Mouse (Mus musculus): Measurements from ENCODE around the gene 6430571L13Rik. TPM values are rescaled to one million over a fixed set of nuclear protein-coding genes. Genes with fewer than 3 reads are reported as not detected.

The 6430571L13Rik gene
- 10 to 100 TPM; 34.1 to 44.0 TPM for total RNA-seq (2021)
- long read RNA-seq, experiment 1, transcript 6430571L13Rik-201 (6 exons, 2,599 nt) = major isoform, 14 of 78 reads
- long read RNA-seq, experiment 1, partial matches to known transcripts = 2 of 78 reads
- long read RNA-seq, experiment 1, other reads (novel, unspliced or antisense) = 62 of 78 reads
- long read RNA-seq, experiment 2, transcript 6430571L13Rik-201 (6 exons, 2,599 nt) = major isoform, 22 of 51 reads
- long read RNA-seq, experiment 2, partial matches to known transcripts = 2 of 51 reads
- long read RNA-seq, experiment 2, other reads (novel, unspliced or antisense) = 27 of 51 reads

GRCm38 (mm10) chr9:107340267-107340859 is at the start of gene 6430571L13Rik:
6430571L13Rik (plus strand) TSS chr9:107340602.
- peak; percentile 95 for DNase-seq

GRCm38 (mm10) chr9:107290897-107291296 is 49.5 kb upstream of the 6430571L13Rik start:
- peak; percentile 65 for DNase-seq

GRCm38 (mm10) chr9:107294249-107294648 is 46.2 kb upstream of the 6430571L13Rik start:
- peak; percentile 61 for DNase-seq

- no peak for DNase-seq
Measured at GRCm38 (mm10) chr9:107295616-107296015, 44.8 kb upstream of the 6430571L13Rik start.

GRCm38 (mm10) chr9:107296016-107296040 is 44.6 kb upstream of the 6430571L13Rik start, which contains the start of gene Cish:
Cish (plus strand) TSS chr9:107296026.
- no peak for DNase-seq

- DNase-seq = no peak
Measured at GRCm38 (mm10) chr9:107296041-107296440, 44.4 kb upstream of the 6430571L13Rik start.

GRCm38 (mm10) chr9:107296501-107296965 is 43.9 kb upstream of the 6430571L13Rik start:
- peak; percentile 91 for DNase-seq

- DNase-seq = no peak
Measured at GRCm38 (mm10) chr9:107297059-107297458, 43.3 kb upstream of the 6430571L13Rik start.

GRCm38 (mm10) chr9:107297658-107298057 is 42.7 kb upstream of the 6430571L13Rik start:
- no peak for DNase-seq

GRCm38 (mm10) chr9:107298059-107298780 is 42.2 kb upstream of the 6430571L13Rik start:
- DNase-seq = no peak

GRCm38 (mm10) chr9:107298876-107299275 is 41.5 kb upstream of the 6430571L13Rik start:
- DNase-seq = no peak

GRCm38 (mm10) chr9:107299783-107300182 is 40.6 kb upstream of the 6430571L13Rik start:
- DNase-seq = no peak

- no peak for DNase-seq
Measured at GRCm38 (mm10) chr9:107300224-107300973, 40.0 kb upstream of the 6430571L13Rik start.

- no peak for DNase-seq
Measured at GRCm38 (mm10) chr9:107301554-107302331, 38.7 kb upstream of the 6430571L13Rik start.

- DNase-seq = no peak
Measured at GRCm38 (mm10) chr9:107302592-107302991, 37.8 kb upstream of the 6430571L13Rik start.

- DNase-seq = no peak
Measured at GRCm38 (mm10) chr9:107303121-107303820, 37.1 kb upstream of the 6430571L13Rik start.

GRCm38 (mm10) chr9:107303900-107304299 is 36.5 kb upstream of the 6430571L13Rik start:
- DNase-seq = no peak

- DNase-seq = no peak
Measured at GRCm38 (mm10) chr9:107304383-107304782, 36.0 kb upstream of the 6430571L13Rik start.

- no peak for DNase-seq
Measured at GRCm38 (mm10) chr9:107305012-107305411, 35.4 kb upstream of the 6430571L13Rik start.

- peak; percentile 47 for DNase-seq
Measured at GRCm38 (mm10) chr9:107305601-107306542, 34.5 kb upstream of the 6430571L13Rik start.
